Mouse (Mus musculus): ENCODE data around the gene Tubg1.

Tubg1 gene

DNA sequence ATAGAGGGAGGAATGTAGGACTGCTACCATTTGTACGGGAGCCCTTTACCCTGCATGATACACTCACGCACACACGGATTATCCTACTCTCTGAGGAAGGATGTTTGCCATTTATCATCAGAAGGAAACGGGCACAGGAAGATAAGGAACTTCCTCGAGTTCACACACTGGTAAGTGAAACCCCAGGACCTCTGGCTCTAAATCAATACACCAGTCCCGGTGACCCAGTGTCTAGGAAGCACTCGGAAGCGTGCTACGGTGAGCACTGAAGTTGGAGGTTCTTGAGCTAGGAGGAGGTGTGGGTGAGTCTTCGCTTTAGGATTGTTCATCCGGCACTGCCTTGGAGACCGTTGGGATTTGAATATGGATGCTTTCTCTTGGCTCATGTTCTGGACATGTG is 13.3 kb downstream of the Tubg1 start:
- in situ Hi-C loops (cut with MboI; ENCODE audit: low pct_unique_long_range_greater_than_20kb in 1 of 2, low sequenced_read_pairs in 2 of 2, unreplicated experiment in 1 of 2): loop anchor here in 1 of 2 experiments (10.0 kb wide), 1 partner anchor 52 kb away; no protein-coding TSS in a partner anchor

- in situ Hi-C loops (cut with MboI; ENCODE audit: low pct_unique_long_range_greater_than_20kb in 1 of 2, low sequenced_read_pairs in 2 of 2, unreplicated experiment in 1 of 2): loop anchor here in 1 of 2 experiments (10.0 kb wide), 1 partner anchor 50 kb away; no protein-coding TSS in a partner anchor
Observed at GRCm38 (mm10) chr11:101134217-101134865, 14.6 kb downstream of the Tubg1 start.

DNA sequence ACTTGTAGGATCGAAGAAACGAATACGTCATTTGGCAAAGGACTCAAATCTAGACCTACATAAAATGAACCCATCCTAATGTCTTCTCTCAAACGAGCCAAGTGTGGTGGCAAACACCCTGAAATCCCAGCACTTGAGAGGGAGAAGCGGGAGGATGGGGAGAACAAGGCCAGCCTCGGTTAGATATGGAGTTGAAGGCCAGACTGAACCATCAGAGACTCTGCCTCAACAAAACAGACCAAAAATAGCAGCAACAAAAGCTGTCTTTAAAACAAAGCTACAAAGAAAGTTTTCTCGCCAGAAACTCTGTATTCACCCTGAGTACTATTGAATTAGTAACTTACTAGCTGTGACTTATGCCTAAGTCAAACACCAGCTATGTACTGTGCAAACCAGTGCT is 17.3 kb downstream of the Tubg1 start:
- in situ Hi-C loops (cut with MboI; ENCODE audit: low pct_unique_long_range_greater_than_20kb in 1 of 2, low sequenced_read_pairs in 2 of 2, unreplicated experiment in 1 of 2): loop anchor here (5.0 to 10.0 kb wide), 2 partner anchors 40 to 48 kb away; partner anchors contain the start of gene Ccr10 (in 1 of the 2)

DNA sequence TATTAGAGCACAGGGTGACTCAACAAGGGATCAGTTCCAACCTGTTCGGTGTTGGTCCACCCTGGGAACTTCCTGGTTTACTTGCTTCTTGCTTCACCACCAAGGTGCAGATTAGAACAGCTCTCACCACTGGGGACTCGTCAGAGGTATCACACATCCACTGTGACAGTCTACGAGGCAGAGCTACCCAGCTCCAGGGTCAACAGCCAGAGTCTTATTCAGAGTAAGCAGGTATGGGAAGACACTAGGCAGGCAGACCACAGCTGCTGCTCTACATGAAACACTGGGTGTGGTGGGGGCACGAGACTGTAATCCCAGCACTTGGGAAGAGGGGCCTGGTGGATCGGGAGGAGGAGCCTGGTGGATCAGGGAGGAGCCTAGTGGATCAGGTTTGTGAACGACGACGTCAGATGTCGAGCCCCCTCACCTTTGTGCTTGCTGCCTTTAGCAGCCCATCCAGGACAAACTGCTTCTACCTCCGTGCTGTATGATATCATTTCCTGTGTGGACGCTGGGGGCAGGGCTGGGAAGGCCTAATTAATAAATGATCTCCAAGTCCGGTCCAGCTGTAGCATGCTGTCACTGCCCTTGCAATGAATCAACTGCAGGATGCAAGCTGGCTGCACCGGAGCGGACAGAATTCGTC is 18.9 kb downstream of the Tubg1 start:
- in situ Hi-C loops (cut with MboI; ENCODE audit: low pct_unique_long_range_greater_than_20kb in 1 of 2, low sequenced_read_pairs in 2 of 2, unreplicated experiment in 1 of 2): loop anchor here (5.0 to 10.0 kb wide), 2 partner anchors 39 to 46 kb away; partner anchors contain the start of gene Ccr10 (in 1 of the 2)

DNA sequence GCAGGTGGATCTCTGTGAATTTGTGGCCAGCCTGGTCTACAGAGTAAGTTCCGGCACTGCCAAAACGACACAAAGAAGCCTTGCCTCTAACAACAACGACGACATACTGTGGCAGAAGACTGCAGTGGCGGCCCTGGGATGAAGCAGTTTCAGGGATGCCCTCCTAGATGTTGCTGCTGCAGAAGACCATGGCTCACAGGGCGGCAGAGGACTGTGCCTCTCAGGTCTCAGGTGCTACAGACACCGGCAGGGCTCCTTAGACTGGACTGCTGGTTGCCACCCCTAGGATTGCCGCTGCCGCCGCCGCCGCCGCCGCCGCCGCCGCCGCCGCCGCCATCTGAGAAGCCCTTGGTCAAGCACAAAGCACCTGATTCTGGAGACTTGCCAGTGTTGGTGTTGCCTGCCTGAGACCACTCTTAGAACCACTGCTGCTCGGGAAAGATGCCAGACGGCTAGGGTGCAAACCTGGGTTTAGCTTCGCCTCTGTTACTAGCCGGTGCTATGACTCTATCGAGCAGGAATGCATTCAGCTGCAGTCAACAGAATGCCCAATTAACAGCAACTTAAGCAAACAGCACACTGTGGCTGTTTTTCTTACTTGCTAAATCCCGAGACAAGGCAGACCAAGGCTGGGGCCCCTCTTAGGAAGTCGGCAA is 20.6 kb downstream of the Tubg1 start:
- in situ Hi-C loops (cut with MboI; ENCODE audit: low pct_unique_long_range_greater_than_20kb in 1 of 2, low sequenced_read_pairs in 2 of 2, unreplicated experiment in 1 of 2): no loop called here

DNA sequence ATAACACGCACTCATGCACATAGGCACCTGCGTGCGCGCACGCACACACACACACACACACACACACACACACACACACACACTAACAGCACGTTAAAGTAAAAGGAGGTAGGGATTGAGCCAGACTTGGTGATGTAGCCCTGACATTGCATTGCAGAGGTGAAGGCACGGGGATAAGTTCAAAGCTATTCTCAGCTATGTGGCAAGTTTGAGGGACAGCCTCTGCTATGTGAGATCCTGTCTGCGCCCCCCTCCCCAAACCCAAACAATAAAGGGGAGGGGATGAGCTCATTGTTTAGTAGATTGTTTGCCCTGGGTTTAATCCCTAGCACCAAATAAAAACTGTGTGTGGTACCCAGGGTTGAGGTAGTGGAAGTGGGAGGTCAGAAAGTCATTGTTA is 21.4 kb downstream of the Tubg1 start:
- in situ Hi-C loops (cut with MboI; ENCODE audit: low pct_unique_long_range_greater_than_20kb in 1 of 2, low sequenced_read_pairs in 2 of 2, unreplicated experiment in 1 of 2): no loop called here

GRCm38 (mm10) chr11:101142215-101142967 is 22.7 kb downstream of the Tubg1 start:
- in situ Hi-C loops (cut with MboI; ENCODE audit: low pct_unique_long_range_greater_than_20kb in 1 of 2, low sequenced_read_pairs in 2 of 2, unreplicated experiment in 1 of 2): no loop called here

- in situ Hi-C loops (cut with MboI; ENCODE audit: low pct_unique_long_range_greater_than_20kb in 1 of 2, low sequenced_read_pairs in 2 of 2, unreplicated experiment in 1 of 2): no loop called here
Observed at GRCm38 (mm10) chr11:101143338-101144225, 23.8 kb downstream of the Tubg1 start.

DNA sequence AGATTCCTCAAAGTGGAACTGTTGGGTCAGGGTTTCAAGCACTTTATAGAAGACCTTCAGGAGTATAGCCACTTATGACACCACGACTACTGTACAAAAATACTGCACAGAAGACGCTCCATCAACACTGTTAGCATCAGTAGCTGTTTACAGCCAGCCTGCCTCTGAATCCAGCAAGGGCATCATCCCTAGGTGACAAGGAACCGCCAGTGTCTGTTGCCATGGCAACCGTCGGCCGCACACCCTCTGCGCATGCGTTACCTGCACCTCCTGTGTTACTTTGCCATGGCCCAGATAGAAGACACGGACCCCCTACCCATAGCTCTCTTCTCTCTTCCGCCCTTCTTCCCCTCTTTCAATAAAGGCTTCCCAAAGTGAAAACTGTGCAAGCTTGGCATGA is 26.6 kb downstream of the Tubg1 start:
- in situ Hi-C loops (cut with MboI; ENCODE audit: low pct_unique_long_range_greater_than_20kb in 1 of 2, low sequenced_read_pairs in 2 of 2, unreplicated experiment in 1 of 2): no loop called here

DNA sequence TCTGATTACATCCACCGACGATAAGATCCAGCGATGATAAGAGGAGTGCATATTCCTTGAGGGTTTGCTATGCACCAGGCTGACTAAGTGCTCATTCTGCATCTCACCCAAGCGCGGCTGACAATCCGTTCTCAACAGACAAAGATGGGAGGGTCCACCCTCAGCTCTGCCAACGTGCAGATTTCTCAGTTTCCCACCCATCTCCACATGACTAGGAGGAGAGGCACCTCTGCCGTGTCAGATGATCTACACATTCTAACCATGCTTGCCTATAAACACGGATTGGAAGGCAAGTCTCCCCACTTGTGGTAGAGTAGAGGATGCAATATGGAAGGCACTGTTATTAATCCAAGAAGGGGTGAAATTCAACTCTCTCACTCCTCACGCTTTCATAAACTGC is 29.0 kb downstream of the Tubg1 start:
- in situ Hi-C loops (cut with MboI; ENCODE audit: low pct_unique_long_range_greater_than_20kb in 1 of 2, low sequenced_read_pairs in 2 of 2, unreplicated experiment in 1 of 2): no loop called here

GRCm38 (mm10) chr11:101149178-101150105 is 29.7 kb downstream of the Tubg1 start:
- in situ Hi-C loops (cut with MboI; ENCODE audit: low pct_unique_long_range_greater_than_20kb in 1 of 2, low sequenced_read_pairs in 2 of 2, unreplicated experiment in 1 of 2): no loop called here

- in situ Hi-C loops (cut with MboI; ENCODE audit: low pct_unique_long_range_greater_than_20kb in 1 of 2, low sequenced_read_pairs in 2 of 2, unreplicated experiment in 1 of 2): no loop called here
Observed at GRCm38 (mm10) chr11:101151063-101151462, 31.3 kb downstream of the Tubg1 start.

DNA sequence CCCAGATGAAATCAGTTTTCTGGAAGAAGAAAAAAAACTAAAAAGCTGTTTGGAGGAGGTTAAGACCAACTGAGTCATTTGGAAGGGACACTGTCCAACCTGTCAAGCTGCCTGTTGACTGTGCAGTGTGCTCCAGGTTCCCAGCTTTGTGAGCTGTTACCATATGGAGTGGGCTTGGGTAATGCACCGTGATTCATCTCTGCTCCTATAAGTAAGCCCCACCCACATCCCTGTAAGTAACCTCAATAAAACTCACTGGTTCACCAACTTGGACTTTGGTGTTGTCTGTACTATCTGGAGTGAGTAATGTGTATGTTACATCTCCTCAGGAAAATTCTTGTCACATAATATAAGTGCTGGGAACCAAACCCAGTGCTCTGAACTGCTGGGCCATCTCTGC is 33.1 kb downstream of the Tubg1 start:
- in situ Hi-C loops (cut with MboI; ENCODE audit: low pct_unique_long_range_greater_than_20kb in 1 of 2, low sequenced_read_pairs in 2 of 2, unreplicated experiment in 1 of 2): no loop called here

- in situ Hi-C loops (cut with MboI; ENCODE audit: low pct_unique_long_range_greater_than_20kb in 1 of 2, low sequenced_read_pairs in 2 of 2, unreplicated experiment in 1 of 2): no loop called here
Observed at GRCm38 (mm10) chr11:101154648-101155047, 34.9 kb downstream of the Tubg1 start.

- in situ Hi-C loops (cut with MboI; ENCODE audit: low pct_unique_long_range_greater_than_20kb in 1 of 2, low sequenced_read_pairs in 2 of 2, unreplicated experiment in 1 of 2): no loop called here
Observed at GRCm38 (mm10) chr11:101155151-101155550, 35.4 kb downstream of the Tubg1 start.

- in situ Hi-C loops (cut with MboI; ENCODE audit: low pct_unique_long_range_greater_than_20kb in 1 of 2, low sequenced_read_pairs in 2 of 2, unreplicated experiment in 1 of 2): no loop called here
Observed at GRCm38 (mm10) chr11:101155728-101156371, 36.1 kb downstream of the Tubg1 start, which contains the start of gene Tubg2. Tubg2 (plus strand) TSS chr11:101155907.

Data from mouse embryonic stem cell (cell line).